ENCODE assay signal across 10 mouse cellular contexts in the genomic region with DNA sequence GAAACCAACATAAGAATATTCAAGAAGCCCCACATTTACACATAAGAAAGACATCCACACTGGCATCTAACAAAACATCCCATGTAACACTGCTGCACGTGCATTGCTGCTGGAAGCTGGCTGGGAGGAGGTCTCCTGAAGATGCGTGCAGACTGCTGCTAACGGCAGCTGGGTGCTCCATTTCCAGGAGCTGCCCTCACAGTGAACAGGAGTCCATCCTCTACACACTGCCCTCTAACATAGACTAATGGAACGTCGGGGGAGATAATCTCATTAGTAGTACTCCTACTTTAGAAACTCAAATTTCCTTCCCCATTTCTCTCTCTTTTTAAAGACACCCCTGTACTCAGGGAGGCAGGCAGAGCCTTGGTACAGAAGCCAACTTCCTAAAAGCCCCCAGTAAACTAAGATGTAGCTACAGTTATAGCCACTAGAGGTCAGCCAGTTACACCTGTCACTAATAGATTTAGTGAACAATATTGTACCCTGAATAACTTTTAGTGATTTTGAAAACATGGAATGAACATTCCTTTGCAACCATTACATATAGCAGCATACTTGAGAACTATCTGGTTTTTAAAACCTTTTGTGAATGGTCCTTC.
DNase-seq lines count a peak whose midpoint lies in the region; ATAC-seq lines count a peak whose summit lies in the region.
"Had no signal": no experiment of that assay in that cellular context is flagged by ENCODE, and none has a peak within 500 bp of the region (broad histone marks: within the 10 kb centered on the region; RNA-seq: fewer than 3 reads in every experiment).

No protein-coding gene starts in this region.

- no peaks in the 10 kb centered on the region for H3K27me3 ChIP-seq in midbrain, embryonic 11.5 days (ENCODE audit: control insufficient read depth, insufficient read depth, low read length)
- no peaks in the 10 kb centered on the region for H3K27me3 ChIP-seq in midbrain, embryonic 10.5 days (ENCODE audit: low read depth, poor library complexity, severe bottlenecking)

- peak; percentile 53; the same call in 1 of the 2 replicates for ATAC-seq in frontal cortex, adult (ENCODE audit: low TSS enrichment)
- peak; percentile 38; the same call in 1 of the 2 replicates for ATAC-seq in midbrain, embryonic 11.5 days (ENCODE audit: low FRiP score)
- ATAC-seq in common myeloid progenitor, adult 5-6 weeks (replicated peaks; ENCODE audit: low read depth, poor library complexity, severe bottlenecking), result peak; percentile 95
- 0 out of 2 replicates have a peak, but pooled peaks have one; percentile 53 for ATAC-seq in neutrophil, adult 5-6 weeks (ENCODE audit: extremely low read depth, insufficient number of reproducible peaks, low FRiP score, poor library complexity, severe bottlenecking)

- DNase-seq in frontal cortex, postnatal 25 days (ENCODE audit: low spot score in 2 of 2), result no peak
- DNase-seq in midbrain, embryonic 11.5 days (ENCODE audit: low spot score, missing footprints), result peak; percentile 79
- no peak for DNase-seq in midbrain, embryonic 10.5 days (ENCODE audit: low spot score)
- no peak for DNase-seq in right cerebral cortex, adult 18-20 months
- DNase-seq in urinary bladder, postnatal 36 days (ENCODE audit: low spot score in 2 of 2), result no peak
- DNase-seq: cerebellum, adult 11 months; gastrocnemius, postnatal 10 days had no signal

- H3K4me1 ChIP-seq in midbrain, embryonic 11.5 days (ENCODE audit: control insufficient read depth, insufficient read depth, low read length), result no peaks in the 10 kb centered on the region
- H3K4me1 ChIP-seq in midbrain, embryonic 10.5 days, result peaks cover 11% of the 10 kb centered on the region

- no peak overlapping the region for H3K9ac ChIP-seq in midbrain, embryonic 11.5 days (ENCODE audit: low read length)

- no peak overlapping the region for H3K4me3 ChIP-seq in midbrain, embryonic 11.5 days (ENCODE audit: low read depth, low read length)
- no peak overlapping the region for H3K4me3 ChIP-seq in midbrain, embryonic 10.5 days

- no peaks in the 10 kb centered on the region for H3K36me3 ChIP-seq in midbrain, embryonic 11.5 days (ENCODE audit: control insufficient read depth, insufficient read depth, low read length)
- H3K36me3 ChIP-seq in midbrain, embryonic 10.5 days, result no peaks in the 10 kb centered on the region

- 65% methylated on average over 5 of the region's 5 CpGs for WGBS in midbrain, embryonic 11.5 days
- 68% methylated on average over 5 of the region's 5 CpGs for WGBS in midbrain, embryonic 10.5 days

- no peak overlapping the region for H3K4me2 ChIP-seq in midbrain, embryonic 11.5 days

- no peaks in the 10 kb centered on the region for H3K9me3 ChIP-seq in midbrain, embryonic 11.5 days (ENCODE audit: control insufficient read depth, low read length)
- H3K9me3 ChIP-seq in midbrain, embryonic 10.5 days (replicated peaks), result no peaks in the 10 kb centered on the region

- H3K27ac ChIP-seq in midbrain, embryonic 11.5 days (ENCODE audit: low read depth, low read length), result no peak overlapping the region
- H3K27ac ChIP-seq in midbrain, embryonic 10.5 days (replicated peaks), result no peak overlapping the region

Comparison
In these comparisons a context has a peak if more than half of its experiments do, and no peak if none do; other contexts are left out.
1. ATAC-seq: peak in every context shown above with its lines; median percentile 95 in common myeloid progenitor, adult 5-6 weeks; 53 in frontal cortex, adult; 53 in neutrophil, adult 5-6 weeks; 38 in midbrain, embryonic 11.5 days.